Mouse (Mus musculus) G1E (cell line): ENCODE measurements around the gene Taz. TPM values are rescaled to one million over a fixed set of nuclear protein-coding genes. Genes with fewer than 3 reads are reported as not detected.
A peak's percentile ranks its signal among the peaks of the same experiment; 100 is the strongest.

Experiments used
- ATAC-seq: 2 replicates; pipeline ENCODE4 v1.8.0; 2016; ENCODE audit warnings: mild to moderate bottlenecking; ENCODE audit not compliant: insufficient number of reproducible peaks, poor library complexity, low FRiP score, severe bottlenecking; ENCODE audit errors: extremely low read depth
- DNase-seq: peaks from one replicate; pipeline ENCODE4 v3.0.0; 2012; ENCODE audit warnings: low spot score
- H3K27me3 ChIP-seq: 2 replicates; pipeline ENCODE4 v1.6.1; 2012; ENCODE audit warnings: mild to moderate bottlenecking, low read length, inconsistent platforms; ENCODE audit not compliant: insufficient read depth
- H3K36me3 ChIP-seq: replicated peaks from 2 replicates; pipeline ENCODE3; 2012; ENCODE audit warnings: mild to moderate bottlenecking, inconsistent platforms
- H3K4me1 ChIP-seq: 2 replicates; pipeline ENCODE4 v1.6.1; 2012; ENCODE audit warnings: low read depth, low read length, inconsistent platforms, mixed read lengths; ENCODE audit not compliant: insufficient read depth
- H3K4me3 ChIP-seq: 2 replicates; pipeline ENCODE4 v1.5.1; 2012; ENCODE audit warnings: low read depth, mild to moderate bottlenecking, inconsistent platforms, low read length, moderate library complexity, mixed read lengths
- H3K9me3 ChIP-seq: replicated peaks from 2 replicates; pipeline ENCODE4 v1.6.1; 2012; ENCODE audit warnings: inconsistent platforms
- CTCF ChIP-seq: IDR thresholded peaks from 2 replicates; pipeline ENCODE4 v1.5.1; 2012; ENCODE audit warnings: low read depth, low read length, inconsistent platforms, mixed read lengths
- GATA1 ChIP-seq: IDR thresholded peaks from 2 replicates; pipeline ENCODE4 v1.6.1; 2012; ENCODE audit warnings: borderline replicate concordance, low read length, inconsistent platforms, mixed read lengths
- GATA2 ChIP-seq: IDR thresholded peaks from 2 replicates; pipeline ENCODE4 v1.6.1; 2012; ENCODE audit warnings: low read depth, low read length, inconsistent platforms, borderline replicate concordance
- POLR2AphosphoS5 ChIP-seq: IDR thresholded peaks from 2 replicates; pipeline ENCODE4 v1.6.1; 2012; ENCODE audit warnings: low read depth, low read length, inconsistent platforms; ENCODE audit not compliant: insufficient replicate concordance
- TAL1 ChIP-seq: conservative IDR thresholded peaks from 2 replicates; pipeline ENCODE4 v1.6.1; 2012; ENCODE audit warnings: low read depth, low read length, inconsistent platforms, mixed read lengths
- polyA plus RNA-seq: library from polyadenylated mRNA; stranded (reverse); fragments of >175 nt; gene quantifications from 2 replicates; pipeline ENCODE4 v1.2.3, GENCODE M21; 2012
- total RNA-seq, 2 experiments: library from RNA; stranded (forward) in 1 of 2; stranded (reverse) in 1 of 2; fragments of 200-1000 nt in 1 of 2; fragments of >200 nt in 1 of 2; fragmentation: Nextera tagmentation in 1 of 2; gene quantifications; 2 replicates each; pipeline ENCODE4 v1.2.3; 2014 to 2017

Taz gene
- total and polyA plus RNA-seq, 3 experiments = 27.9 to 65.1 (median 31.4) TPM

DNA sequence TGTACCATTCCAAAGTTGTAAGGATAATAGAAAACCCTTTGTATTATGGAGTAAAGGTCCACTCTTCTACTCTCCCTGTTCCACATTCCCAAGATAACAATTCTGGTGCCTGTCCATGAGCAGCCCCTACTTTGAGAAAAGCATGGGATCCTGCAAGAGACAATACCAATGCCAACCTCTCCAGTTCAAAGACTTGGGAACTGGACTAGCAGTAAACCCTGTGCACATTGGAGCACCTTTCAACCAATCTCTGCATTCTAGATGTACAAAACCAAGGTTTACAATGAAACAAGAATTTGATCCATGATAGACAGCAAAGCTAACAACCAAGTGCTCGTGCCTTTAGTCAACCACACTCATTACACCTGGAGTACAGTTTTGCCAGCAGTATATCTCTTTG lies 36.6 kb upstream of the Taz start:
- no peaks in the 10 kb centered on the region for H3K27me3 ChIP-seq
- H3K4me1 ChIP-seq = peaks cover 62% of the 10 kb centered on the region
- DNase-seq (no peak), ATAC-seq (no peak)
- H3K9me3 ChIP-seq = no peaks in the 10 kb centered on the region
- TF ChIP-seq CTCF (no peak), TAL1 (no peak), GATA1 (no peak), POLR2AphosphoS5 (no peak), GATA2 (no peak)
- H3K36me3 ChIP-seq = peaks cover 31% of the 10 kb centered on the region
- H3K4me3 ChIP-seq = peak overlapping the region; percentile 77

DNA sequence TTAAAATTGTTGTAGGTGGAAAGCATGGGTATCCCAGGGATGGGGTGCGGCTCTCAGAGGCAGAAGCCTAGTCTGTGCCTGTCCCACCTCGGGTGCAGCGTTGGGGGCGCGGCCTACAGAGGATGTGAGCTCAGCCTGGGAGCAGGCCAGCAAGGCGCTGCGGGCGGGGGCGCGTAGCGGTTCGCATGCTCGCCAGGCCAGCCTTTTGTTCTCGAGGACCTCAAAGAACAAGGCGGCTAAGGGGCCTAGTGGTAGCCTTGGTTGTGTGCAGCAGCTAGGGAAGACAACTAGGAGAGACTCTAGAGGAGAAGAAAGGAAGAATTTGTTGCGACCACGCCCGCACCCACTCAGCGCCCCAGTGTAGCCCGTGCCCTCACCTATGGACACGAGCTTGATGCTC lies 36.0 kb upstream of the Taz start:
- Histone ChIP-seq H3K4me3 (peak overlapping the region; percentile 77), H3K4me1 (peaks cover 59% of the 10 kb centered on the region), H3K9me3 (no peaks in the 10 kb centered on the region), H3K36me3 (peaks cover 25% of the 10 kb centered on the region), H3K27me3 (no peaks in the 10 kb centered on the region)
- DNase-seq (peak; percentile 37), ATAC-seq (no peak)
- TF ChIP-seq POLR2AphosphoS5 (no peak), GATA1 (no peak), CTCF (no peak), TAL1 (no peak), GATA2 (no peak)

DNA sequence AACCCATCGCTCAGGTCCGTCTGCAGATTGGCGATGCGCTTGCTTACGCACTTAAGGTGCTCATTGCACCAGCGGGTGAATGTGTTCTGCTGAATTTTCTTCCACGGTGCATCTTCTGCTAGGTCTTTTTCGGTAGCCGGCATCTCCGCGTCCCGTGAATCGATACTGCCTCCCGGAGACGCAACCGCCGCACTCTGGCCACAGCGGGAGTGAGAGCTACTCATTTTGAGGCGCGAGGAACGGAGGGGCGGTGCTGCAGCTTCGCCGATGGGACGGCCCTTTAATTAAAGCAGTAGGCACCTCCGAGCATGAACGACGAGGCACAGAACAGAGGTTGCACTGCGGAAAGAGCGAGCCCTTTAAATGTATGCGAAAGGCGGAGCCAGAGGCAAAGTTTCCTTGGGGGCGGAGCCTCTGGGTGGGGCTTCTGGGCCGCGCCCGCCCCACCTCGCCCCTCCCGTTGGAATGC lies 35.5 kb upstream of the Taz start:
- Histone ChIP-seq H3K27me3 (no peaks in the 10 kb centered on the region), H3K4me3 (peak overlapping the region; percentile 77), H3K9me3 (no peaks in the 10 kb centered on the region), H3K36me3 (peaks cover 19% of the 10 kb centered on the region), H3K4me1 (peaks cover 53% of the 10 kb centered on the region)
- DNase-seq (peak; percentile 41), ATAC-seq (peak; percentile 65)
- TF ChIP-seq TAL1 (no peak), POLR2AphosphoS5 (peak; percentile 59; the same call in 1 of the 2 replicates), CTCF (no peak), GATA1 (no peak)

DNA sequence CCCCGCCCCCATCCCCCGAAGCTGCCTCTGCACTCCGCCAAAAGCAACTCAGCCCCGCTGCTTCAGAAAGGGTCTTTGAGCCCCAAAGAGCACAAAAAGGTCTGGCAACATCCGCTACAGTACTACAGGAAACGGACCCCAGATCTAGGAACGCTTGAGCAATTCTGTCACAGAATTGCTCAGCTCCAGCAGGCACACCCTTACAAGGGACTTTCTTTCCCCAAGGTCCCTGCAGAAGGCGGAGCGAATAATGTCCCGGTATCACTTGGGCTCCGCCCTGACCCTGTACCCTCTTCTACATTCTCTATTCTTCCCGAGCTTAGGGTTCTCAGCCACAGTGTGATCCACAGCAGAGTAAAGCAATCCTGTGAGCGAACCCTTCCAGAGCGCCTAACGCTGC lies 35.0 kb upstream of the Taz start:
- no peak for DNase-seq
- Histone ChIP-seq H3K9me3 (no peaks in the 10 kb centered on the region), H3K4me3 (peak overlapping the region; percentile 77), H3K36me3 (peaks cover 15% of the 10 kb centered on the region), H3K27me3 (no peaks in the 10 kb centered on the region), H3K4me1 (peaks cover 49% of the 10 kb centered on the region)
- TF ChIP-seq POLR2AphosphoS5 = no peak
- no peak for TF ChIP-seq GATA2
- no peak for TF ChIP-seq CTCF
- TF ChIP-seq TAL1 = no peak
- TF ChIP-seq GATA1 = no peak
- ATAC-seq = no peak

DNA sequence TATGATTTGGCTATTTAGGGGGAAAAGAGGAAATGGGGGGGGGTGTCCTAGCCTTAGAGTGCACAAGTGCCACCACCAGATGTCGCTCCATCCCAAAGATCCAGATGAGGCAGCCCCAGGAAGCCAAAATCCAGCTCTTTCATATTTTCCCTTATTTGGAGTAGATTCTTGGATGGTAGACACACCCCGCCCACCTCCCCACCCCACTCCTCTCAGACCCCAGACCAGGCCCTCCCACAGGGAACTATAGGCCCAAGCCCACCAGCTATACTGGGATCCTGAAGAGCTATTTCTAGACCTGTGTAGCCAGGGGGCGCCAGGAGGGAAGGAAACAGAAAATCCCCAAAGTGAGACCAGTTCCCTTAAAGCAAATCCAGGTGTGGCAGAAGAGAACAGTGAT lies 33.1 kb upstream of the Taz start:
- DNase-seq (no peak), ATAC-seq (no peak)
- Histone ChIP-seq H3K4me3 (no peak overlapping the region; the same call in 1 of the 2 replicates), H3K4me1 (peaks cover 30% of the 10 kb centered on the region), H3K9me3 (no peaks in the 10 kb centered on the region), H3K27me3 (no peaks in the 10 kb centered on the region), H3K36me3 (no peaks in the 10 kb centered on the region)
- TF ChIP-seq GATA1 (no peak), GATA2 (no peak), POLR2AphosphoS5 (no peak), CTCF (no peak; the same call in 1 of the 2 replicates), TAL1 (no peak)

DNA sequence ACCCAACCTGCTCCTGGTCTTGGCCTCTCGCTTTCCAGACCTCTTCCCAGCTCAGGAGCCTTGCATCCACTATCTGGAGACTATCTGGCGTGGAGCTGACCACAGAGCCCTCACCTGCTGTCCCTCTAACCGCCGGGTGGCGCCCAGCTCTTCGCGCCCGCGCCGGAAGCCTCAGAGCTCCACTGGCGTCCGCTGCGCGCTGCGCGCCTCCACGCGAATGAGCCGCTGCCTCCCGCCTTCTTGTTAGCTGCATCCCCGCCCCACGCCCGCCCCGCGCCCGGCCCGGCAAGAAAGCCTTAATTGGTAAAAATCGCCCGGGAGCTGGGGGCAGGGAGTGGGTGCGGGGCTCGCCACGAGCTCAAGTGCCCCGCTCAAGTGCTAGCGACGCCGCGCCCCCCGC lies 32.1 kb upstream of the Taz start, which contains the start of gene Flna:
TSS of gene Flna (minus strand) at position 206 of the 400 bp plus-strand sequence.
- H3K9me3 ChIP-seq = no peaks in the 10 kb centered on the region
- ATAC-seq (no peak), DNase-seq (no peak)
- no peaks in the 10 kb centered on the region for H3K27me3 ChIP-seq
- peak within 1 kb of the TSS; percentile 69 for H3K4me3 ChIP-seq
- TF ChIP-seq POLR2AphosphoS5 (no peak), GATA1 (no peak), GATA2 (no peak), CTCF (no peak)
- H3K36me3 ChIP-seq = no peaks in the 10 kb centered on the region
- peaks cover 28% of the 10 kb centered on the region for H3K4me1 ChIP-seq
